Comparison of ENCODE assay signal across 8 mouse cellular contexts in genomic region chr3:68492513-68492912, GRCm38 (mm10).
DNase-seq lines count a peak whose midpoint lies in the region; ATAC-seq lines count a peak whose summit lies in the region.

No protein-coding gene starts in this region.

- peak overlapping the region; percentile 79; the same call in 1 of the 2 replicates for H3K4me3 ChIP-seq in hindbrain, embryonic 10.5 days
- no peak overlapping the region for H3K4me3 ChIP-seq in hindbrain, embryonic 11.5 days (ENCODE audit: low read depth, low read length)
- H3K4me3 ChIP-seq in heart, embryonic 14.5 days (ENCODE audit: control insufficient read depth in 1 of 2, insufficient read depth in 1 of 2, low read depth in 1 of 2, low read length in 2 of 2): peak overlapping the region in 1 of 2 experiments; percentile 90; a peak in 3 of 4 replicates
- no peak overlapping the region for H3K4me3 ChIP-seq in midbrain, embryonic 14.5 days (replicated peaks; ENCODE audit: low read depth, low read length)

- 0 out of 2 replicates have a peak overlapping the region, but pooled peaks have one; percentile 8 for H3K27ac ChIP-seq in hindbrain, embryonic 10.5 days
- H3K27ac ChIP-seq in hindbrain, embryonic 11.5 days (ENCODE audit: low read depth, low read length): no peak overlapping the region
- peak overlapping the region; percentile 90 to 99 for H3K27ac ChIP-seq in heart, embryonic 14.5 days (replicated peaks in 1 of 2; ENCODE audit: control insufficient read depth in 1 of 2, insufficient read depth in 1 of 2, low read depth in 2 of 2, low read length in 2 of 2)
- H3K27ac ChIP-seq in midbrain, embryonic 14.5 days (replicated peaks; ENCODE audit: low read depth, low read length): no peak overlapping the region

- H3K36me3 ChIP-seq in hindbrain, embryonic 10.5 days: no peaks in the 10 kb centered on the region
- no peaks in the 10 kb centered on the region for H3K36me3 ChIP-seq in hindbrain, embryonic 11.5 days (ENCODE audit: control insufficient read depth, insufficient read depth, low read length)
- 0 out of 2 replicates have a peak, but pooled peaks cover under 1% of the 10 kb centered on the region for H3K36me3 ChIP-seq in heart, embryonic 14.5 days (ENCODE audit: control insufficient read depth, insufficient read depth, low read length)
- no peaks in the 10 kb centered on the region for H3K36me3 ChIP-seq in midbrain, embryonic 14.5 days (ENCODE audit: control insufficient read depth, insufficient read depth, low read length)

- no peak overlapping the region for H3K4me2 ChIP-seq in hindbrain, embryonic 11.5 days (replicated peaks; ENCODE audit: low read depth, low read length)
- H3K4me2 ChIP-seq in heart, embryonic 14.5 days (ENCODE audit: low read length): peak overlapping the region; percentile 91
- H3K4me2 ChIP-seq in midbrain, embryonic 14.5 days (ENCODE audit: low read length): peak overlapping the region; percentile 99

- no peak overlapping the region for H3K9ac ChIP-seq in hindbrain, embryonic 11.5 days (ENCODE audit: low read depth, low read length)
- H3K9ac ChIP-seq in heart, embryonic 14.5 days (ENCODE audit: low read length): peak overlapping the region; percentile 94
- no peak overlapping the region for H3K9ac ChIP-seq in midbrain, embryonic 14.5 days (replicated peaks; ENCODE audit: low read length)

- 25% methylated on average over 3 of the region's 3 CpGs for WGBS in hindbrain, embryonic 10.5 days
- 21% methylated on average over 3 of the region's 3 CpGs for WGBS in hindbrain, embryonic 11.5 days
- 14% methylated on average over 3 of the region's 3 CpGs for WGBS in heart, embryonic 14.5 days
- WGBS in midbrain, embryonic 14.5 days: 29% methylated on average over 3 of the region's 3 CpGs

- DNase-seq in hindbrain, embryonic 10.5 days (ENCODE audit: low spot score): no peak
- no peak for DNase-seq in hindbrain, embryonic 11.5 days (ENCODE audit: low spot score)
- peak; percentile 67 for DNase-seq in kidney, postnatal 14 days
- DNase-seq in midbrain, embryonic 14.5 days: no peak
- no peak for DNase-seq in left cerebral cortex, postnatal 14 days (ENCODE audit: low spot score in 2 of 2)
- DNase-seq in spleen, postnatal 36 days (ENCODE audit: low spot score in 2 of 2): no peak
- no peak for DNase-seq in cerebellum, postnatal 14 days

- peaks cover 29% of the 10 kb centered on the region for H3K27me3 ChIP-seq in hindbrain, embryonic 10.5 days (ENCODE audit: insufficient read depth, poor library complexity, severe bottlenecking)
- H3K27me3 ChIP-seq in hindbrain, embryonic 11.5 days (ENCODE audit: control insufficient read depth, insufficient read depth, low read length): peaks cover 4% of the 10 kb centered on the region; the same call in 1 of the 2 replicates
- no peaks in the 10 kb centered on the region for H3K27me3 ChIP-seq in heart, embryonic 14.5 days (ENCODE audit: control insufficient read depth, insufficient read depth, low read length)
- peaks cover 11% of the 10 kb centered on the region; the same call in 1 of the 2 replicates for H3K27me3 ChIP-seq in midbrain, embryonic 14.5 days (ENCODE audit: control insufficient read depth, insufficient read depth, low read length)

- intact Hi-C loops in left cerebral cortex, postnatal 14 days (cut with DNase I): loop anchor here (5.0 kb wide), 1 partner anchor 435 kb away; no protein-coding TSS in a partner anchor

- no peak for ATAC-seq in hindbrain, embryonic 11.5 days (ENCODE audit: low FRiP score)
- no peak for ATAC-seq in heart, embryonic 14.5 days (ENCODE audit: insufficient number of reproducible peaks, insufficient read depth, low FRiP score, low read depth)
- ATAC-seq in midbrain, embryonic 14.5 days (ENCODE audit: low FRiP score, low TSS enrichment): no peak

- H3K4me1 ChIP-seq in hindbrain, embryonic 10.5 days (replicated peaks): peaks cover 48% of the 10 kb centered on the region
- no peaks in the 10 kb centered on the region; the same call in 1 of the 2 replicates for H3K4me1 ChIP-seq in hindbrain, embryonic 11.5 days (replicated peaks; ENCODE audit: control insufficient read depth, insufficient read depth, low read length)
- peaks cover 5 to 26% of the 10 kb centered on the region in 2 experiments for H3K4me1 ChIP-seq in heart, embryonic 14.5 days (ENCODE audit: control insufficient read depth in 2 of 2, insufficient read depth in 2 of 2, low read length in 2 of 2)
- peaks cover 12% of the 10 kb centered on the region; the same call in 1 of the 2 replicates for H3K4me1 ChIP-seq in midbrain, embryonic 14.5 days (ENCODE audit: control insufficient read depth, insufficient read depth, low read length)

- H3K9me3 ChIP-seq in hindbrain, embryonic 10.5 days: no peaks in the 10 kb centered on the region
- H3K9me3 ChIP-seq in hindbrain, embryonic 11.5 days (ENCODE audit: control insufficient read depth, low read length): no peaks in the 10 kb centered on the region
- no peaks in the 10 kb centered on the region for H3K9me3 ChIP-seq in heart, embryonic 14.5 days (ENCODE audit: control insufficient read depth, low read length)
- no peaks in the 10 kb centered on the region for H3K9me3 ChIP-seq in midbrain, embryonic 14.5 days (ENCODE audit: control insufficient read depth, low read length)

Comparison
In these comparisons a context has a peak if more than half of its experiments do, and no peak if none do; other contexts are left out.
1. H3K27ac ChIP-seq: peak in hindbrain, embryonic 10.5 days (single experiment) and heart, embryonic 14.5 days (2 of 2); none in hindbrain, embryonic 11.5 days (single experiment) and midbrain, embryonic 14.5 days (single experiment).